ENCODE assay signal across 15 mouse cellular contexts in genomic region chr5:45137198-45137973, GRCm38 (mm10).
DNase-seq lines count a peak whose midpoint lies in the region; ATAC-seq lines count a peak whose summit lies in the region.
"Had no signal": no experiment of that assay in that cellular context is flagged by ENCODE, and none has a peak within 500 bp of the region (broad histone marks: within the 10 kb centered on the region; RNA-seq: fewer than 3 reads in every experiment).

No protein-coding gene starts in this region.

- peak overlapping the region; percentile 51; the same call in 1 of the 2 replicates for H3K27ac ChIP-seq in hindbrain, embryonic 14.5 days
- no peak overlapping the region for H3K27ac ChIP-seq in hindbrain, embryonic 11.5 days (ENCODE audit: low read depth, low read length)
- no peak overlapping the region for H3K27ac ChIP-seq in intestine, embryonic 16.5 days (ENCODE audit: low read length)
- H3K27ac ChIP-seq: embryonic facial prominence, embryonic 10.5 days had no signal

- ATAC-seq in hindbrain, embryonic 14.5 days (ENCODE audit: low FRiP score): no peak
- no peak for ATAC-seq in hindbrain, embryonic 11.5 days (ENCODE audit: low FRiP score)
- no peak for ATAC-seq in intestine, embryonic 16.5 days
- ATAC-seq in CD4-positive, CD25-positive, alpha-beta regulatory T cell, adult 4 months: no peak
- ATAC-seq: activated CD4-positive, CD25-positive, alpha-beta regulatory T cell, adult 4 months had no signal

- no peak overlapping the region for H3K9ac ChIP-seq in hindbrain, embryonic 14.5 days
- H3K9ac ChIP-seq in hindbrain, embryonic 11.5 days (ENCODE audit: low read depth, low read length): no peak overlapping the region
- H3K9ac ChIP-seq in intestine, embryonic 16.5 days (ENCODE audit: low read depth, low read length): no peak overlapping the region

- 0 out of 2 replicates have a peak overlapping the region, but pooled peaks have one; percentile 21 for H3K4me2 ChIP-seq in hindbrain, embryonic 14.5 days (replicated peaks)
- H3K4me2 ChIP-seq in hindbrain, embryonic 11.5 days (replicated peaks; ENCODE audit: low read depth, low read length): no peak overlapping the region
- peak overlapping the region; percentile 4; the same call in 1 of the 2 replicates for H3K4me2 ChIP-seq in intestine, embryonic 16.5 days (ENCODE audit: low read depth, low read length)
- H3K4me2 ChIP-seq: liver, embryonic 11.5 days had no signal

- no peaks in the 10 kb centered on the region for H3K9me3 ChIP-seq in hindbrain, embryonic 14.5 days (ENCODE audit: control insufficient read depth, low read length)
- no peaks in the 10 kb centered on the region for H3K9me3 ChIP-seq in hindbrain, embryonic 11.5 days (ENCODE audit: control insufficient read depth, low read length)
- H3K9me3 ChIP-seq in intestine, embryonic 16.5 days (ENCODE audit: control insufficient read depth, low read length): no peaks in the 10 kb centered on the region
- H3K9me3 ChIP-seq: embryonic facial prominence, embryonic 10.5 days had no signal

- DNase-seq in hindbrain, embryonic 14.5 days (ENCODE audit: low spot score): no peak
- no peak for DNase-seq in hindbrain, embryonic 11.5 days (ENCODE audit: low spot score)
- peak; percentile 16 for DNase-seq in retina, postnatal 1 day
- no peak for DNase-seq in retina, embryonic 14.5 days (ENCODE audit: low spot score)
- DNase-seq in telencephalon, adult 2 months (ENCODE audit: low read depth, low spot score): peak; percentile 33
- no peak for DNase-seq in cerebellum, postnatal 4 days (ENCODE audit: low spot score in 2 of 2)
- DNase-seq: cerebellum, adult 9-10 months; kidney, postnatal 4 days; thymus, postnatal 4 days had no signal

- H3K4me3 ChIP-seq in hindbrain, embryonic 14.5 days (replicated peaks; ENCODE audit: low read length): no peak overlapping the region
- H3K4me3 ChIP-seq in hindbrain, embryonic 11.5 days (ENCODE audit: low read depth, low read length): no peak overlapping the region
- H3K4me3 ChIP-seq in intestine, embryonic 16.5 days (ENCODE audit: low read length): no peak overlapping the region
- H3K4me3 ChIP-seq: embryonic facial prominence, embryonic 10.5 days; megakaryocyte, embryonic 14.5 days had no signal

- peaks cover 6% of the 10 kb centered on the region; the same call in 1 of the 2 replicates for H3K4me1 ChIP-seq in hindbrain, embryonic 14.5 days (replicated peaks; ENCODE audit: control insufficient read depth, insufficient read depth, low read length)
- no peaks in the 10 kb centered on the region for H3K4me1 ChIP-seq in hindbrain, embryonic 11.5 days (replicated peaks; ENCODE audit: control insufficient read depth, insufficient read depth, low read length)
- H3K4me1 ChIP-seq in intestine, embryonic 16.5 days (ENCODE audit: control insufficient read depth, insufficient read depth, low read length): 0 out of 2 replicates have a peak, but pooled peaks cover 4% of the 10 kb centered on the region
- H3K4me1 ChIP-seq: megakaryocyte, embryonic 14.5 days had no signal

- H3K27me3 ChIP-seq in hindbrain, embryonic 14.5 days (ENCODE audit: control insufficient read depth, insufficient read depth, low read length): no peaks in the 10 kb centered on the region
- no peaks in the 10 kb centered on the region for H3K27me3 ChIP-seq in hindbrain, embryonic 11.5 days (ENCODE audit: control insufficient read depth, insufficient read depth, low read length)
- H3K27me3 ChIP-seq in intestine, embryonic 16.5 days (replicated peaks; ENCODE audit: control insufficient read depth, insufficient read depth, low read length): no peaks in the 10 kb centered on the region
- H3K27me3 ChIP-seq: megakaryocyte, embryonic 14.5 days had no signal

- WGBS in hindbrain, embryonic 14.5 days: 42% methylated on average over 10 of the region's 10 CpGs
- 65% methylated on average over 10 of the region's 10 CpGs for WGBS in hindbrain, embryonic 11.5 days
- WGBS in intestine, embryonic 16.5 days: 30% methylated on average over 10 of the region's 10 CpGs

- no peaks in the 10 kb centered on the region for H3K36me3 ChIP-seq in hindbrain, embryonic 14.5 days (replicated peaks; ENCODE audit: control insufficient read depth, insufficient read depth)
- H3K36me3 ChIP-seq in hindbrain, embryonic 11.5 days (ENCODE audit: control insufficient read depth, insufficient read depth, low read length): no peaks in the 10 kb centered on the region
- no peaks in the 10 kb centered on the region for H3K36me3 ChIP-seq in intestine, embryonic 16.5 days (ENCODE audit: control insufficient read depth, insufficient read depth, low read length)
- H3K36me3 ChIP-seq: embryonic facial prominence, embryonic 10.5 days had no signal

Comparison
In these comparisons a context has a peak if more than half of its experiments do, and no peak if none do; other contexts are left out.
1. DNase-seq: peak in retina, postnatal 1 day (single experiment) and telencephalon, adult 2 months (single experiment); none in hindbrain, embryonic 14.5 days (single experiment), hindbrain, embryonic 11.5 days (single experiment), retina, embryonic 14.5 days (single experiment) and cerebellum, postnatal 4 days (0 of 2).